Mouse (Mus musculus) layer of hippocampus, adult 18-20 months (tissue): ENCODE measurements around the gene St7l. TPM values are rescaled to one million over a fixed set of nuclear protein-coding genes. Genes with fewer than 3 reads are reported as not detected.
A peak's percentile ranks its signal among the peaks of the same experiment; 100 is the strongest.
"Not testable (repeated sequence)": the region's sequence is repeated elsewhere in the genome, so short reads cannot be mapped to it uniquely, and the experiment has no call there.

Experiments used
- DNase-seq, 2 experiments: peaks; one replicate each; pipeline ENCODE4 v3.0.0; 2022; ENCODE audit warnings: low spot score in 2 of 2
- long read RNA-seq: library from polyadenylated mRNA; stranded (forward); transcript quantifications from one replicate; pipeline ENCODE4 v2.0.0, GENCODE M21; 2021
- total RNA-seq, 2 experiments: library from RNA; stranded (reverse); gene quantifications; 2 replicates each; pipeline ENCODE4 v1.2.3; 2021

Gene St7l
- total RNA-seq, result 10 to 100 TPM; 38.3 to 38.4 TPM
- long read RNA-seq, full-length matches to known transcripts, result 12 of 39 reads
- long read RNA-seq, partial matches to known transcripts, result 25 of 39 reads
- long read RNA-seq, other reads (novel, unspliced or antisense), result 2 of 39 reads

GRCm38 (mm10) chr3:104863786-104864650 lies at the start of gene St7l, which contains the start of gene Capza1:
Gene St7l (plus strand): TSS chr3:104864005.
Gene Capza1 (minus strand): TSS chr3:104864505.
- DNase-seq, result peak; percentile 89 to 93

GRCm38 (mm10) chr3:104814746-104815145 lies 49.1 kb upstream of the St7l start:
- DNase-seq, result no peak

DNA sequence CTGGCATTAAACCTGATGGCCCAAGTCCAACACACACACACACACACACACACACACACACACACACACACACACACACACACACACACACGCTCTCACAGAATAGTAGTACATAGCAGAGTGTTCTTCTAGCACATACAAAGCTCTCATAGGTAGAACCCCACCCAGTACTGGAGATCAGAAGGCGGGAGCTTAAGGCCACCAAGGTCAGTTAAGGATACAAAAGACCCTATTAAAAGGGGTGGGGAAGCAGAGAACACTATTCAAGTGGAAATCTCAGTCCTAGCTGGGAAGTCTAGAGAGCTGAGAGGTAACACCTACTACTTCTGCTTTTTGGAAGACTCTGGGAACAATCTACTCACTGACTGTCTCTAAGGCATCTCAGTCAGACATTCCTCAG lies 48.5 kb upstream of the St7l start:
- DNase-seq, result no peak

GRCm38 (mm10) chr3:104816130-104816529 lies 47.7 kb upstream of the St7l start:
- no peak for DNase-seq

- DNase-seq, result peak; percentile 34 to 39
Observed at GRCm38 (mm10) chr3:104817481-104817990, 46.3 kb upstream of the St7l start.

DNA sequence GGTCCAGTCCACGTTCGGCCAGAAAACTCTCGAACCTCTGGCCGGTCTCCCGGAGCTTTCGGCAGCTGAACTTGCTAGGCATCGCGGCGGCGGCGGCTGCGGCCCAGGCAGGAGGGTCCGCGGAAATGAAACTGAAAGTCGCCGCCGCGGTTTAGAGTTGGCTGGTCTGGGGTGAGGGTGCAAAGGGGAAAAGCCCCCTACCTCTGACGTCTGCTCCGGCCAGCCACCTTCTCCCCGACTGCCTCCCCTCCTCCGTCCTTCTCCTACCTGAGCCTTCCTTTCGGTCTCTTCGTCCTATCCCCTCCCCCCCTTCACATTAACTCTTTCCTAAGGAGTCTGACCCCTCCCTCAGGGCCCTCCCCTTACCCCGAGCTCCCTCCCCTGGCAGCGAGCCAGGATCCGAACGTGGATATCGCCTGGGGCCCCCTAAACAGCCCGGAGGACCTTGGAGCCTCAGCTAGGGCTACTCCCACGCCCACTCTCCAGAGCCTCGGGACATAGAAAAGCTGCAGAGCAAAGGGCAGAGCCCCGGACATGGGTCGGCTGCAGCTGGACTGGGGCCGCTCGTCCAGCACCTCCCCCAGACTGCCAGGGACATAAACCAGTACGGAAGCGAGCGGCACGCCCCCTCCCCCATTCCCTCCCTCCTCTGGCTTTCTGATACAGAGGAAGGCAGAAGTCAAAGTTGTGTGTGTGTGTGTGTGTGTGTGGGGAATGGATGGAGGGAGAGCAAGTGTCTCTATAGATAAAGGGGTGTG lies 45.6 kb upstream of the St7l start, which contains the start of gene Mov10:
Gene Mov10 (minus strand): TSS at position 573 of the 758 bp plus-strand sequence.
- peak in 1 of 2 experiments; percentile 37 for DNase-seq

DNA sequence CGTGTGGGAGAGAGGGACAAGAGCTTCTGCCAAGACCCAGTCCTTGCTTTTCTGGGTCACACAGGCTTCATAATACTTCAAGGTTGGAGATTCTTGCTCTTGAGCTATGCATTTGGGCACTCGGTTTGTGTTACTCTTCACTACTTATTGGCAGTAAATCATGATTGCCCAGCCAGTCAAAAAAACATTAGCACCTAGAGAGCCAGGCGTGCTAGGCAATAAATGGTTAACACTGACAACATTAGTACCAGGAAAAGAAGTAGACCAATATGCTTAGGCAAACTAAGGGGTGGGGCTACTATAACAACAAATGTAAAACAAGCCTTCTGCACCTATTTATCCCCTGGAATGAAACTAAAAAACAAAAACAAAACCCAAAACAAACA lies 45.1 kb upstream of the St7l start:
- DNase-seq, result no peak

DNA sequence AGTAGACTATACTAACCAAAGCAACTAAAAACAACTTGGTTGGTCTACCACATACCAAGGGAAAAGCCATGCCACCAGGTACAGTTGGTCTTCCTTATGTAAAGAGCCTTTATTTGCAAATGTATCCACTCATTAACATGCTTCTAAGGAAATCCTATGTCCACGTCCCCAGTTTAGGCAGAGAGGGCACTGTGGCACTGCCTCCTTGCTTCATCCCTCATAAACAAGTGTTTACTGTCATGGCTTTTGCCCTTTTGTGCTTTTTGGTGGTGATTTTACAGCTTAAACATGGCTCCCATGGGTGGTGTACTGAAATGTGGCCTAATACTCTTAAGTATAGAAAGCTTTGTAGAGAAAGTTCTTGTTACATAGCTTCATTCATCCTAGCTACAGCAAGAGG lies 43.4 kb upstream of the St7l start:
- DNase-seq, result no peak

GRCm38 (mm10) chr3:104822413-104822812 lies 41.4 kb upstream of the St7l start:
- DNase-seq, result no peak

DNA sequence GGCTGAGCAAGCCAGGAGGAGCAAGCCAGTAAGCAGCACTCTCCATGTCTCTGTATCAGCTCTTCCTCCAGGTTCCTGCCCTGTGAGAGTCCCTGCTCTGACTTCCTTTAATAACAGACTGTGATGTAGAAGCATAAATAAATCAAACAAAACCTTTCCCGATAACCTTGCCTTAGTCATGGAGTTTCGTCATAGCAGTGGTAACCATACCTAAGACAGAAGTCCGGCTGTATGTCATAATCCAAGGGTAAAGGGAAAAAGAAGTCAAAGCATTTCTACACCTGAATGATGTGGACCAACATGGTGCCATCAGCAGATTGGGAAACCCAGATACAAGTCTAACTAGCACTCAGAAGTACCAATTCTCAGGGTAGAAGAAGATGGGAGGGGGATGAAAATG lies 28.0 kb upstream of the St7l start:
- no peak for DNase-seq

GRCm38 (mm10) chr3:104841049-104841448 lies 22.8 kb upstream of the St7l start:
- no peak for DNase-seq

GRCm38 (mm10) chr3:104846601-104847000 lies 17.2 kb upstream of the St7l start:
- no peak for DNase-seq

DNA sequence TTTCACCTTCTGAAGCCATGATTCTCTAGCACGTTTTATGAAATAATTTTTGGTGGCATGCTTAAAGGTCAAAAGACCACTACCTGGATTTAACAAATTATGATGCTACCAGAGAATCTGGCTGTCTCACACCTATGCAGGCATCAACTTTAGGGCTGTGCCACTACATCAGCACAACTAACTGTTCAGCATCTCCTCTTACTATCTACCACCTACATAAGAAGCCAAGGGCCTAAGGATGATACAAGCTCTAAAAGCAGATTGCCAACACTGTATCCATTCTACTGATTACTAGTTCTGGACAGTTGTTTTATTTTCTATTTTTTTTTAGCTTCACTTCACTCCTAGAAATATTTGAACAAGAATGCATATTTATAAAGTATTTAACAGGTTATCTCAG lies 9.3 kb upstream of the St7l start:
- DNase-seq, result no peak

DNA sequence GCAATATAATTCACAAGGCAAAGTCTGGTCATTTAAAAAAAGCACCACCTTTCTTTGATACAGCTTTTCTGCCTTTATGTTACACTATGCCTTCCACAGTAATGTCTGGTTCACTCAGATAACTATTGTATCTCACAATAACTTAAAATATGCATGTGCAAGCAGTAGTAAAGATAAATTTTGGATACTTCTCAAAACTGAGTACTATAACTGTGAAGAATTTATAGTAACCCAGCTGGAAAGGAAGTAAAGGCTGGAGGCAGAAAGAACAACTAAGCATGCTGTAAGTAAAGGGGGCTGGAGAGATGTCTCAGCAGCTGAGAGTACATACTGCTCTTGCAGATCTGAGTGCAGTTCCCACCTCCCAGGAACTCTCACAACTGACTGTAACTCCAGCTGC lies 8.9 kb upstream of the St7l start:
- DNase-seq, result no peak

GRCm38 (mm10) chr3:104856106-104856505 lies 7.7 kb upstream of the St7l start:
- DNase-seq, result no peak

DNA sequence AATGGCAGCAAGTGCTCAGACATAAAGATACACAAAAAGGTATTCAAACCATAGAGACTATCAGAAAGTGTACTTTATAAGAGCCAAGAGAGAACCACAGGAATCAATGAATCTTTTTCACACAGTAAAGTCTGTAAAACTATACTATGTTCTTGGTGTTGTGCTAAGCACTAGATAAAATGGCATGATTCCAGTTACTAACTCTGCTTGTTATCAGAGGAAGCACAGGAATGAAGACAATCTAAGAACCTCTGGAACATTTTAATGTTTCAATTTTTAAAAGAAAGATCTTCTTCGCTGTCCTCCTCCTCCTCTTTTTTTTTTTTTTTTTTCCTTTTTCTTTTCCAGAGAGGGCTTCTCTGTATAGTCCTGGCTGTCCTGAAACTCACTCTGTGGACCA lies 5.2 kb upstream of the St7l start:
- no peak for DNase-seq

GRCm38 (mm10) chr3:104864651-104865340 lies 991 bp downstream of the St7l start:
- peak; percentile 87 to 93 for DNase-seq

- no peak for DNase-seq
Observed at GRCm38 (mm10) chr3:104865341-104865788, 1.6 kb downstream of the St7l start.

- DNase-seq, result not testable (repeated sequence)
Observed at GRCm38 (mm10) chr3:104866674-104867073, 2.9 kb downstream of the St7l start.

GRCm38 (mm10) chr3:104869611-104870010 lies 5.8 kb downstream of the St7l start:
- no peak for DNase-seq

DNA sequence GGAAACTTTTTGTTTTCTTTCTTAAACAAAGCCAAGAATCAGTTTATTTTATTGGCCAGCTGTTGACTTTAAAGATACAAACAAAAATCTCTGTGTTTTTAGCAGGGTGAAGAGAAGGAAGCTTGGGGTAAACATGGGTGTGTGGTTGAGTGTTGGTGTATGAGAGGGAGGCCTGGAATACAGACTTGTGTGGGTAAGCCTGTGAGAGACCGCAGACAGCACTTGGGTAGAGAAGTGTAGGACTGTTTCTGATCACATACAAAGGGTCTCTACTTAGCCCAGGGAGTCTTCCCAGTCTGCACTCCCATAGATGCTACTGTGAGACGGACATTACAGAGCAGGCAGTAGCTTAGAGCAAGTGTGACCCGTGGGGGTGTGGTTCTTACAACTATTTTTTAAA lies 24.8 kb downstream of the St7l start:
- no peak for DNase-seq
